Mouse (Mus musculus) liver, embryonic 12.5 days (tissue): ENCODE measurements at regions not wholly inside any gene's neighbourhood (a gene's known extent, or its start where the extent isn't known, plus 50 kb on each side); places are given as distances from the start of the nearest gene placed in this dataset.
"Not testable (repeated sequence)": the region's sequence is repeated elsewhere in the genome, so short reads cannot be mapped to it uniquely, and the experiment has no call there.

Source experiments
- ATAC-seq: fragments of 200-750 bp; cut with Nextera tagmentation; 2 replicates; pipeline ENCODE4 v1.8.0; 2017; ENCODE audit warnings: moderate number of reproducible peaks, mild to moderate bottlenecking, moderate library complexity
- H3K27ac ChIP-seq: fragments of 300-500 bp; sonication (generic); 2 replicates; pipeline ENCODE4 v1.5.1; 2016; ENCODE audit warnings: mild to moderate bottlenecking
- H3K27me3 ChIP-seq: fragments of 300-500 bp; sonication (generic); replicated peaks from 2 replicates; pipeline ENCODE4 v1.6.1; 2016; ENCODE audit warnings: mild to moderate bottlenecking, moderate library complexity
- H3K36me3 ChIP-seq: fragments of 300-500 bp; sonication (generic); 2 replicates; pipeline ENCODE4 v1.6.1; 2016; ENCODE audit warnings: mild to moderate bottlenecking, moderate library complexity
- H3K4me1 ChIP-seq: fragments of 300-500 bp; sonication (generic); 2 replicates; pipeline ENCODE4 v1.6.1; 2016
- H3K4me2 ChIP-seq: fragments of 300-500 bp; sonication (generic); 2 replicates; pipeline ENCODE4 v1.6.1; 2016; ENCODE audit warnings: mild to moderate bottlenecking, moderate library complexity
- H3K4me3 ChIP-seq: fragments of 300-500 bp; sonication (generic); 2 replicates; pipeline ENCODE4 v1.5.1; 2016; ENCODE audit warnings: mild to moderate bottlenecking, moderate library complexity
- H3K9ac ChIP-seq: fragments of 300-500 bp; sonication (generic); 2 replicates; pipeline ENCODE4 v1.6.1; 2016; ENCODE audit warnings: mild to moderate bottlenecking, moderate library complexity
- H3K9me3 ChIP-seq: fragments of 300-500 bp; sonication (generic); replicated peaks from 2 replicates; pipeline ENCODE4 v1.6.1; 2016; ENCODE audit warnings: mild to moderate bottlenecking, moderate library complexity
- WGBS: fragments of 180-500 bp; shearing (Covaris S2); methylation state at CpG from one replicate; pipeline ENCODE4 v1.1.7; 2016; ENCODE audit not compliant: insufficient replicate concordance; 5-methylcytosine and 5-hydroxymethylcytosine counted together

DNA sequence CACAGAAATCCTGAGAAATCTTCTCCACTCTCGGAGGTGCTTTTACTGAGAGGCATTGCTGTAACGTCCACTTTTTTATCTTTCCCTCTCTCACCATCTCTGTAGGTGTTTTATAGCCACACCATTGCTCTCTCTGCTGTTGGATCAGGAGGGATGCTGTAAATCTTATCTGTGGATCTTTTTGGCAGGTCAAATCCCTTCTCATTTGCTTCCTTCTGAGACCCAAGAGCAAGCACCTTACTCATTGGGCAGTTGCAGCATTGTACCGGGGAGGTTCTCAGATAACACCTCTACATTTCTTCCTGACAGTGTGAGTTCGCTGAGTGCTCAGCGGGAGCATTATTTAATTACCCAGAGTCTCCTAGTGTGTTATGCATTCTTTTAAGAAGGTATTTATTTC is 75.5 kb upstream of the Acpp start:
- H3K27me3 ChIP-seq, result peaks cover under 1% of the 10 kb centered on the region; the same call in 1 of the 2 replicates
- no peak overlapping the region for H3K4me2 ChIP-seq
- no peaks in the 10 kb centered on the region for H3K36me3 ChIP-seq
- 0 out of 2 replicates have a peak, but pooled peaks cover 9% of the 10 kb centered on the region for H3K4me1 ChIP-seq
- no peak overlapping the region for H3K4me3 ChIP-seq
- no peak for ATAC-seq
- H3K9ac ChIP-seq, result no peak overlapping the region
- WGBS, result 36% methylated on average over 5 of the region's 5 CpGs
- H3K9me3 ChIP-seq, result no peaks in the 10 kb centered on the region
- no peak overlapping the region for H3K27ac ChIP-seq

DNA sequence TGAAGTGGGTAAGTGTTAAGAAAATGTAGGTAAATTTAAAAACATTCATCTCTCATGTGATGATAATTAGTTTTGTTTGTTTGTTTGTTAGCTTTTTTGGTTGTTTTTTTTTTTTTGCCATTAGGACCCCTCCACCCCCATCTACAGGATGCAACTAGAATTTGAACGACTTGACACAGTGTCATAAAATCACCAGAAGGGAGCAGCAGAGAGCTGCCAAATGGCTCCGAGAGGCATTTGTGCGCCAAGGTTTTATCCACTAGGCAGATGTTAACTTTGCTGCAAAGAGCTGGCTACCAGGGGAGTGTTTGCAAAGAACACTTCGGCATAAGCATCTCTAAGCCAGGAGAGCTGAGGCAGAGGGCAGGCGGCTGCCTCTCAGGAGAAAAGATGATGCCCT is 72.7 kb upstream of the Acpp start:
- peaks cover 10% of the 10 kb centered on the region; the same call in 1 of the 2 replicates for H3K27me3 ChIP-seq
- H3K4me2 ChIP-seq, result no peak overlapping the region
- no peak overlapping the region for H3K27ac ChIP-seq
- no peaks in the 10 kb centered on the region for H3K36me3 ChIP-seq
- WGBS, result 4% methylated on average over 5 of the region's 5 CpGs
- 0 out of 2 replicates have a peak, but pooled peaks cover 13% of the 10 kb centered on the region for H3K4me1 ChIP-seq
- ATAC-seq, result no peak
- no peak overlapping the region for H3K9ac ChIP-seq
- no peaks in the 10 kb centered on the region for H3K9me3 ChIP-seq
- no peak overlapping the region for H3K4me3 ChIP-seq

DNA sequence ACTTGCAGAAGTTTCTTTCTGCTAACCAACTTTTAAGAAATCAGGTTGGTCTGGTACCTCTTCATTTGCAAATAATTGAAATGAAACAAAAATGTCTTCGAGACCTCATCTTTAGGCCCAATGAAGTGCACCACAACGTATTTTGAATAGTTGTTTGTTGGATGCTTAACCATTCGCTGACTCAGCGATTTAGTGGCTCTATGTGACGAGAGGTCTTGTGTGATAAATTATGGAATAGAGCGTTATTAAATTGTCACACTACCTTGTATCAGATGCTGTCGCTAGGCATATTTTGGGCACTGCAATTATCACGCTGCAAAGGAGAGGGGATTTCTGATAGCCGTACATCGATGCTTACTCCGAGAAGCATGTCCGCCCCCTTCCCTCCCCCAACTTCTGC is 71.8 kb upstream of the Acpp start:
- no peaks in the 10 kb centered on the region for H3K36me3 ChIP-seq

DNA sequence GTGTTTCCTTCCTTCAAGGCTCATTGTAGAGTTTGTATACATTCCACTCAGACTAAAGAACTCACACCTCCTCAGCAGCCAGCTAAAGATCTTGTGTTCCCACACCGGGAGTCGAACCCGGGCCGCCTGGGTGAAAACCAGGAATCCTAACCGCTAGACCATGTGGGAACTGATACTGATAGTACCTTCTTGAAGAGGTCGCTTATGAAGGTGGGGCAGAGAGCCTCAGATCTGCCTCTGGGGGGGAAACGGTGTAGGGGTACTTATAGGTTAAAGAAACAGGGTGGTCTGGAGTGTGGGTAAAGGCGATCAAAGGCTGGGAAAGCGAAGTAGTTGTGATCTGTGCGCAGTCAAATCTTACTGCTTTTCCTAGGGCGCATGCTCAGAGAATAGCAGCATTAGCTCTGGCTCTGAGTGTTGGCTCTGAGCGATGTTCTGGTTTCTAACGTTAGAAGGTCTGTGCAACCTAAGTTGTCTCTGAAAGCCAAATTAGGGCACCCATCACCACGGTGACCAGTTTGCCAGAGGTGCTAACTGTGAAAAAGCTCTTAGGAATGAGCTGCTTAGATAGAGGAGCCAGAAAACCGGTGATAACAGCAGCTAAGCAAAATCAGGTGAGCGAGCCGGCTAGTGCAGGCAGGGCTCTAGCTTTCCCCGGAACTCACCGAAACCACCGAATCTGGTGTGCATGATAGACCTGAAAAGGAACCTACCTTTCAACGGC is 71.2 kb upstream of the Acpp start:
- peak; percentile 70 for ATAC-seq
- H3K4me2 ChIP-seq, result peak overlapping the region; percentile 61
- peaks cover 10% of the 10 kb centered on the region; the same call in 1 of the 2 replicates for H3K27me3 ChIP-seq
- 11% methylated on average over 21 of the region's 21 CpGs for WGBS
- no peaks in the 10 kb centered on the region for H3K9me3 ChIP-seq
- no peak overlapping the region for H3K27ac ChIP-seq
- H3K4me3 ChIP-seq, result peak overlapping the region; percentile 44
- H3K36me3 ChIP-seq, result no peaks in the 10 kb centered on the region
- H3K9ac ChIP-seq, result no peak overlapping the region
- H3K4me1 ChIP-seq, result 0 out of 2 replicates have a peak, but pooled peaks cover 13% of the 10 kb centered on the region

More for the DNA sequence above, 71.8 kb upstream of the Acpp start:
- Histone ChIP-seq H3K27me3 (peaks cover 10% of the 10 kb centered on the region; the same call in 1 of the 2 replicates), H3K4me2 (peak overlapping the region; percentile 61), H3K4me3 (peak overlapping the region; percentile 44), H3K9ac (no peak overlapping the region), H3K9me3 (no peaks in the 10 kb centered on the region), H3K27ac (no peak overlapping the region), H3K4me1 (0 out of 2 replicates have a peak, but pooled peaks cover 13% of the 10 kb centered on the region)
- no peak for ATAC-seq
- 29% methylated on average over 12 of the region's 12 CpGs for WGBS

DNA sequence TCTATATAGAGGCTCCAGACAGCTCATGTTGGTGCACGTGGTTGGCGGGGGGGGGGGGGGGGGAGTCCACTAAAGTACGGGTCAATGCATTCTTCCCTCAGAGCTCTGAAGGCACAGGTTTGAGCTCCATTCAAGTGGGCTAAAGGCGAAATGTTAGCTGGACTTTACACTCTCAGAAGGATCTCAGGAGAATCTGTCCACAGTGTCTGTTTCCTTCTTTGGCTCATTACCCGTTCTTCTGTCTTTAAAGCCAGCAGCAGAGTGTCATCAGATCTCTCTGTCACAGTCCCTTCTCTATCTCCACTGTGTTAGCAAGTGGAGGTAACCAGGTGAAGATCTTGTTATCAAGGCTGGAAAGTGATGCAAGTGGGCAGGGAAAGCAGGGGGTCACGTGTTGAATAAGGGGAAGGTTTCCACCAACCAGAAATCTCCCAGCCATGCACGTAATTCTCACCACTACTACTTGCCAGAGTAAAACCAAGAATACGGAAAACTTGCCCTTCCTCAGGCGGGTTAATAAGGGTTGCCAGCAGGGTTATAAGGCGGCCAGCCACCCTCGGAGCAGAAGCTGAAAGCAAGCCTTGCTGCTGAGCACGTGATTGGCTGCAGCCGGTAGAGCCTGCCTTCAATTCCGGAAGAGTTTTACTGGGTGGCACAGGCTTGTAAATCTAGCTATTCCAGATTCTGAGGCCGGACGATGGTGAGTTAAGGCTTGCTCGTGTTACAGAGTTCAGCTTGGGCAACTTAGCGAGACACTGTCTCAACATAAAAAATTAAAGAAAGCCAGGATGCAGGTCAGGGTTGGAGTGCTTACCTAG is 70.2 kb upstream of the Acpp start:
- Histone ChIP-seq H3K36me3 (no peaks in the 10 kb centered on the region), H3K9ac (no peak overlapping the region), H3K27ac (no peak overlapping the region), H3K4me1 (0 out of 2 replicates have a peak, but pooled peaks cover 13% of the 10 kb centered on the region), H3K27me3 (peaks cover 10% of the 10 kb centered on the region; the same call in 1 of the 2 replicates), H3K4me2 (peak overlapping the region; percentile 61), H3K4me3 (peak overlapping the region; percentile 44), H3K9me3 (no peaks in the 10 kb centered on the region)
- ATAC-seq, result peak; percentile 49
- WGBS, result 18% methylated on average over 17 of the region's 18 CpGs

GRCm38 (mm10) chr9:104407011-104407410 is 69.5 kb upstream of the Acpp start:
- Histone ChIP-seq H3K4me2 (no peak overlapping the region), H3K27ac (no peak overlapping the region), H3K9ac (no peak overlapping the region), H3K4me1 (0 out of 2 replicates have a peak, but pooled peaks cover 13% of the 10 kb centered on the region), H3K9me3 (no peaks in the 10 kb centered on the region), H3K36me3 (no peaks in the 10 kb centered on the region), H3K4me3 (no peak overlapping the region), H3K27me3 (peaks cover 10% of the 10 kb centered on the region; the same call in 1 of the 2 replicates)
- WGBS, result 64% methylated on average over 2 of the region's 2 CpGs
- ATAC-seq, result no peak

- Histone ChIP-seq H3K36me3 (no peaks in the 10 kb centered on the region), H3K27ac (no peak overlapping the region), H3K27me3 (peaks cover 10% of the 10 kb centered on the region; the same call in 1 of the 2 replicates), H3K4me1 (0 out of 2 replicates have a peak, but pooled peaks cover 13% of the 10 kb centered on the region), H3K9me3 (no peaks in the 10 kb centered on the region), H3K4me2 (no peak overlapping the region), H3K4me3 (no peak overlapping the region), H3K9ac (no peak overlapping the region)
- no peak for ATAC-seq
- 57% methylated on average over 7 of the region's 7 CpGs for whole genome bisulfite sequencing
Measured at GRCm38 (mm10) chr9:104406491-104406890, 68.9 kb upstream of the Acpp start.

GRCm38 (mm10) chr9:104403863-104404262 is 66.3 kb upstream of the Acpp start:
- Histone ChIP-seq H3K27me3 (peaks cover 10% of the 10 kb centered on the region; the same call in 1 of the 2 replicates), H3K4me1 (0 out of 2 replicates have a peak, but pooled peaks cover 6% of the 10 kb centered on the region), H3K27ac (no peak overlapping the region), H3K4me3 (no peak overlapping the region), H3K36me3 (no peaks in the 10 kb centered on the region), H3K9ac (no peak overlapping the region), H3K4me2 (no peak overlapping the region), H3K9me3 (no peaks in the 10 kb centered on the region)
- WGBS, result 23% methylated on average over 1 of the region's 1 CpGs
- ATAC-seq, result no peak

GRCm38 (mm10) chr9:104401673-104402072 is 64.1 kb upstream of the Acpp start:
- H3K4me3 ChIP-seq, result no peak overlapping the region
- WGBS, result 59% methylated on average over 4 of the region's 4 CpGs
- no peaks in the 10 kb centered on the region for H3K9me3 ChIP-seq
- H3K36me3 ChIP-seq, result no peaks in the 10 kb centered on the region
- H3K9ac ChIP-seq, result no peak overlapping the region
- ATAC-seq, result no peak
- H3K4me2 ChIP-seq, result no peak overlapping the region
- no peaks in the 10 kb centered on the region for H3K27me3 ChIP-seq
- H3K4me1 ChIP-seq, result no peaks in the 10 kb centered on the region
- H3K27ac ChIP-seq, result no peak overlapping the region

- WGBS, result 62% methylated on average over 1 of the region's 1 CpGs
- no peak overlapping the region for H3K27ac ChIP-seq
- H3K36me3 ChIP-seq, result no peaks in the 10 kb centered on the region
Measured at GRCm38 (mm10) chr9:104399927-104400326, 62.4 kb upstream of the Acpp start.

GRCm38 (mm10) chr9:104398484-104398883 is 60.9 kb upstream of the Acpp start:
- not testable (repeated sequence) for ATAC-seq, H3K9ac ChIP-seq, H3K36me3 ChIP-seq, H3K4me1 ChIP-seq, H3K4me2 ChIP-seq, H3K27ac ChIP-seq, H3K9me3 ChIP-seq, H3K27me3 ChIP-seq, H3K4me3 ChIP-seq
- WGBS, result 49% methylated on average over 4 of the region's 4 CpGs

More at GRCm38 (mm10) chr9:104399927-104400326, 62.4 kb upstream of the Acpp start:
- no peak for ATAC-seq
- no peak overlapping the region for H3K4me2 ChIP-seq
- H3K27me3 ChIP-seq, result no peaks in the 10 kb centered on the region
- no peak overlapping the region for H3K4me3 ChIP-seq
- no peak overlapping the region for H3K9ac ChIP-seq
- H3K4me1 ChIP-seq, result no peaks in the 10 kb centered on the region
- no peaks in the 10 kb centered on the region for H3K9me3 ChIP-seq

- ATAC-seq, result no peak
- Histone ChIP-seq H3K4me2 (no peak overlapping the region), H3K27me3 (no peaks in the 10 kb centered on the region), H3K27ac (no peak overlapping the region), H3K9ac (no peak overlapping the region), H3K4me3 (no peak overlapping the region), H3K9me3 (no peaks in the 10 kb centered on the region), H3K36me3 (no peaks in the 10 kb centered on the region), H3K4me1 (no peaks in the 10 kb centered on the region)
- 77% methylated on average over 7 of the region's 7 CpGs for WGBS
Measured at GRCm38 (mm10) chr9:104387805-104388204, 50.3 kb upstream of the Acpp start.
